Mouse (Mus musculus) embryonic facial prominence, embryonic 13.5 days (tissue): ENCODE data around the gene Naaladl2. TPM values are rescaled to one million over a fixed set of nuclear protein-coding genes. Genes with fewer than 3 reads are reported as not detected.

Source experiments
- ATAC-seq: fragments of 200-750 bp; cut with Nextera tagmentation; 2 replicates; pipeline ENCODE4 v1.8.0; 2017; ENCODE audit warnings: low read depth; ENCODE audit not compliant: insufficient number of reproducible peaks, insufficient read depth, low FRiP score, low TSS enrichment
- H3K27ac ChIP-seq: fragments of 300-500 bp; sonication (generic); 2 replicates; pipeline ENCODE4 v1.5.1; 2015; ENCODE audit warnings: moderate library complexity, mild to moderate bottlenecking, inconsistent platforms
- H3K27me3 ChIP-seq: fragments of 300-500 bp; sonication (generic); 2 replicates; pipeline ENCODE4 v1.6.1; 2015; ENCODE audit warnings: mild to moderate bottlenecking, inconsistent platforms
- H3K36me3 ChIP-seq: fragments of 300-500 bp; sonication (generic); 2 replicates; pipeline ENCODE4 v1.6.1; 2015; ENCODE audit warnings: mild to moderate bottlenecking, inconsistent platforms
- H3K4me1 ChIP-seq: fragments of 300-500 bp; sonication (generic); 2 replicates; pipeline ENCODE4 v1.6.1; 2015; ENCODE audit warnings: inconsistent platforms
- H3K4me2 ChIP-seq: fragments of 300-500 bp; sonication (generic); 2 replicates; pipeline ENCODE4 v1.6.1; 2015; ENCODE audit warnings: moderate library complexity, mild to moderate bottlenecking, inconsistent platforms
- H3K4me3 ChIP-seq: fragments of 300-500 bp; sonication (generic); 2 replicates; pipeline ENCODE4 v1.5.1; 2015; ENCODE audit warnings: mild to moderate bottlenecking, inconsistent platforms
- H3K9ac ChIP-seq: fragments of 300-500 bp; sonication (generic); 2 replicates; pipeline ENCODE4 v1.6.1; 2015; ENCODE audit warnings: mild to moderate bottlenecking, inconsistent platforms
- H3K9me3 ChIP-seq: fragments of 300-500 bp; sonication (generic); 2 replicates; pipeline ENCODE4 v1.6.1; 2016; ENCODE audit warnings: inconsistent platforms
- WGBS: fragments of 180-500 bp; shearing (Covaris S2); methylation state at CpG from one replicate; pipeline ENCODE4 v1.1.7; 2015; ENCODE audit warnings: mixed read lengths; 5-methylcytosine and 5-hydroxymethylcytosine counted together
- polyA plus RNA-seq: library from polyadenylated mRNA; unstranded; fragments of >200 nt; fragmentation: Nextera tagmentation; extraction: Ambion mirVana; gene quantifications from 2 replicates; pipeline ENCODE4 v1.2.1, GENCODE M21; 2015

Gene Naaladl2
- polyA plus RNA-seq, 1 experiment from 2014 or later = 2.3 TPM

GRCm38 (mm10) chr3:24782784-24783461 is 361.1 kb downstream of the Naaladl2 start:
- H3K4me2 ChIP-seq = peak overlapping the region; percentile 22
- no peak for ATAC-seq
- H3K9me3 ChIP-seq = no peaks in the 10 kb centered on the region
- no peaks in the 10 kb centered on the region for H3K36me3 ChIP-seq
- H3K4me1 ChIP-seq = no peaks in the 10 kb centered on the region
- no peaks in the 10 kb centered on the region for H3K27me3 ChIP-seq
- WGBS = 50% methylated on average over 10 of the region's 10 CpGs
- no peak overlapping the region for H3K27ac ChIP-seq
- H3K9ac ChIP-seq = no peak overlapping the region
- H3K4me3 ChIP-seq = no peak overlapping the region

- H3K4me3 ChIP-seq = no peak overlapping the region
- WGBS = 62% methylated on average over 2 of the region's 2 CpGs
- H3K4me1 ChIP-seq = no peaks in the 10 kb centered on the region
- H3K9me3 ChIP-seq = no peaks in the 10 kb centered on the region
- no peak overlapping the region for H3K9ac ChIP-seq
- ATAC-seq = no peak
- no peak overlapping the region for H3K4me2 ChIP-seq
- H3K36me3 ChIP-seq = no peaks in the 10 kb centered on the region
- H3K27me3 ChIP-seq = no peaks in the 10 kb centered on the region
- no peak overlapping the region for H3K27ac ChIP-seq
These were observed 362.4 kb downstream of the Naaladl2 start for GRCm38 (mm10) chr3:24781687-24782086.

- ATAC-seq = no peak
- Histone ChIP-seq H3K27me3 (no peaks in the 10 kb centered on the region), H3K4me3 (no peak overlapping the region), H3K4me1 (no peaks in the 10 kb centered on the region), H3K4me2 (no peak overlapping the region), H3K9me3 (no peaks in the 10 kb centered on the region), H3K27ac (no peak overlapping the region), H3K36me3 (no peaks in the 10 kb centered on the region), H3K9ac (no peak overlapping the region)
These were observed 365.6 kb downstream of the Naaladl2 start for GRCm38 (mm10) chr3:24778416-24778815.

GRCm38 (mm10) chr3:24749055-24749454 is 395.0 kb downstream of the Naaladl2 start:
- Histone ChIP-seq H3K9ac (no peak overlapping the region), H3K4me2 (no peak overlapping the region), H3K27me3 (no peaks in the 10 kb centered on the region), H3K4me3 (no peak overlapping the region), H3K4me1 (no peaks in the 10 kb centered on the region), H3K9me3 (no peaks in the 10 kb centered on the region), H3K27ac (no peak overlapping the region), H3K36me3 (no peaks in the 10 kb centered on the region)
- no peak for ATAC-seq
- WGBS = 77% methylated on average over 3 of the region's 3 CpGs

- H3K9ac ChIP-seq = no peak overlapping the region
- ATAC-seq = no peak
- no peak overlapping the region for H3K4me2 ChIP-seq
- no peaks in the 10 kb centered on the region for H3K27me3 ChIP-seq
- H3K36me3 ChIP-seq = no peaks in the 10 kb centered on the region
- no peak overlapping the region for H3K4me3 ChIP-seq
- H3K9me3 ChIP-seq = no peaks in the 10 kb centered on the region
- 87% methylated on average over 6 of the region's 6 CpGs for WGBS
- no peak overlapping the region for H3K27ac ChIP-seq
- H3K4me1 ChIP-seq = no peaks in the 10 kb centered on the region
These were observed 396.7 kb downstream of the Naaladl2 start for GRCm38 (mm10) chr3:24747182-24747856.

- Histone ChIP-seq H3K4me1 (no peaks in the 10 kb centered on the region), H3K36me3 (no peaks in the 10 kb centered on the region), H3K9ac (no peak overlapping the region), H3K27me3 (no peaks in the 10 kb centered on the region), H3K27ac (no peak overlapping the region), H3K4me3 (no peak overlapping the region), H3K9me3 (no peaks in the 10 kb centered on the region), H3K4me2 (no peak overlapping the region)
- ATAC-seq = no peak
- 78% methylated on average over 3 of the region's 3 CpGs for WGBS
These were observed 400.1 kb downstream of the Naaladl2 start for GRCm38 (mm10) chr3:24743946-24744345.

- no peak overlapping the region for H3K9ac ChIP-seq
- no peak overlapping the region for H3K4me2 ChIP-seq
- H3K36me3 ChIP-seq = no peaks in the 10 kb centered on the region
- H3K9me3 ChIP-seq = no peaks in the 10 kb centered on the region
- H3K4me3 ChIP-seq = no peak overlapping the region
- no peaks in the 10 kb centered on the region for H3K4me1 ChIP-seq
- H3K27ac ChIP-seq = no peak overlapping the region
- 55% methylated on average over 3 of the region's 3 CpGs for WGBS
- H3K27me3 ChIP-seq = no peaks in the 10 kb centered on the region
- ATAC-seq = no peak
These were observed 424.8 kb downstream of the Naaladl2 start for GRCm38 (mm10) chr3:24719181-24719749.

GRCm38 (mm10) chr3:24714770-24715169 is 429.3 kb downstream of the Naaladl2 start:
- WGBS = 84% methylated on average over 3 of the region's 3 CpGs
- H3K27ac ChIP-seq = no peak overlapping the region
- no peak overlapping the region for H3K4me2 ChIP-seq
- H3K27me3 ChIP-seq = no peaks in the 10 kb centered on the region
- H3K9me3 ChIP-seq = no peaks in the 10 kb centered on the region
- H3K4me1 ChIP-seq = no peaks in the 10 kb centered on the region
- H3K36me3 ChIP-seq = no peaks in the 10 kb centered on the region
- no peak overlapping the region for H3K9ac ChIP-seq
- no peak overlapping the region for H3K4me3 ChIP-seq
- no peak for ATAC-seq

- no peak for ATAC-seq
- WGBS = 83% methylated on average over 4 of the region's 4 CpGs
- H3K4me3 ChIP-seq = no peak overlapping the region
- no peak overlapping the region for H3K9ac ChIP-seq
- H3K27ac ChIP-seq = no peak overlapping the region
- H3K36me3 ChIP-seq = no peaks in the 10 kb centered on the region
- H3K27me3 ChIP-seq = no peaks in the 10 kb centered on the region
- no peak overlapping the region for H3K4me2 ChIP-seq
- no peaks in the 10 kb centered on the region for H3K9me3 ChIP-seq
- H3K4me1 ChIP-seq = no peaks in the 10 kb centered on the region
These were observed 438.2 kb downstream of the Naaladl2 start for GRCm38 (mm10) chr3:24705778-24706423.

GRCm38 (mm10) chr3:24690162-24690915 is 453.7 kb downstream of the Naaladl2 start:
- H3K9me3 ChIP-seq = no peaks in the 10 kb centered on the region
- ATAC-seq = no peak
- H3K4me3 ChIP-seq = no peak overlapping the region
- no peak overlapping the region for H3K27ac ChIP-seq
- H3K27me3 ChIP-seq = no peaks in the 10 kb centered on the region
- no peak overlapping the region for H3K9ac ChIP-seq
- no peaks in the 10 kb centered on the region for H3K4me1 ChIP-seq
- H3K4me2 ChIP-seq = no peak overlapping the region
- no peaks in the 10 kb centered on the region for H3K36me3 ChIP-seq
- WGBS = 75% methylated on average over 2 of the region's 2 CpGs

GRCm38 (mm10) chr3:24670500-24670899 is 473.6 kb downstream of the Naaladl2 start:
- no peak overlapping the region for H3K9ac ChIP-seq
- H3K36me3 ChIP-seq = no peaks in the 10 kb centered on the region
- no peak overlapping the region for H3K27ac ChIP-seq
- H3K4me1 ChIP-seq = no peaks in the 10 kb centered on the region
- ATAC-seq = no peak
- no peaks in the 10 kb centered on the region for H3K9me3 ChIP-seq
- no peak overlapping the region for H3K4me3 ChIP-seq
- no peaks in the 10 kb centered on the region for H3K27me3 ChIP-seq
- 68% methylated on average over 3 of the region's 3 CpGs for WGBS
- H3K4me2 ChIP-seq = no peak overlapping the region
